Mouse (Mus musculus): ENCODE measurements at regions not wholly inside any gene's neighbourhood (a gene's known extent, or its start where the extent isn't known, plus 50 kb on each side); places are given as distances from the start of the nearest gene placed in this dataset.

DNA sequence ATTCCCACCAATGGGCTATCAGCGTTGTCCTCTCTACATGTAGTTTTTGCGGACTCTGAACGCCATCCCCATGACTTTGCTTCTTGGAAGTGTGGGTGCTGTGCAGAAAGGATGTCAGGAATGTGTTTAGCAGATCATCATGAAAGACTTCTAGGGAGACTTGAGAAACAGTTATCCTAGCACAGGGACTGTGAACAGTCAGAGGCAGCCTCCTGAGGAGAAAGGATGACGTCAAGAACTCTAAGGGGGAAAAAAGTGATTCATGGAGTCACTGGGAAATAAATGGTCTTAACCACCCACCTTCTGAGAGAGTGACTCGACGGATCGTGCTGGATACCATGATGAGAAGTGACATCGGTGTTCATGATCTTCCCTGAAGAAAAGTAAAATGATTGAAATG is 96.5 kb upstream of the Cxcl12 start:
- H3K27ac ChIP-seq (ENCODE audit: insufficient read depth, low read length) = no peak overlapping the region
- H3K9ac ChIP-seq (ENCODE audit: low read depth, poor library complexity, severe bottlenecking) = no peak overlapping the region
- H3K4me1 ChIP-seq (ENCODE audit: control insufficient read depth, insufficient read depth, low read length) = no peaks in the 10 kb centered on the region
- no peaks in the 10 kb centered on the region for H3K36me3 ChIP-seq (ENCODE audit: control insufficient read depth, insufficient read depth, low read length, poor library complexity, severe bottlenecking)
- H3K9me3 ChIP-seq (replicated peaks; ENCODE audit: control insufficient read depth, insufficient read depth, low read length, poor library complexity, severe bottlenecking) = no peaks in the 10 kb centered on the region
- TF ChIP-seq POLR2A (IDR thresholded peaks at IDR 0.05; ENCODE audit: insufficient read depth, low read length) = no peak
- no peaks in the 10 kb centered on the region for H3K27me3 ChIP-seq (ENCODE audit: control insufficient read depth, insufficient read depth, low read length, poor library complexity, severe bottlenecking)
- no peak overlapping the region for H3K4me3 ChIP-seq (ENCODE audit: low read depth, low read length)

DNA sequence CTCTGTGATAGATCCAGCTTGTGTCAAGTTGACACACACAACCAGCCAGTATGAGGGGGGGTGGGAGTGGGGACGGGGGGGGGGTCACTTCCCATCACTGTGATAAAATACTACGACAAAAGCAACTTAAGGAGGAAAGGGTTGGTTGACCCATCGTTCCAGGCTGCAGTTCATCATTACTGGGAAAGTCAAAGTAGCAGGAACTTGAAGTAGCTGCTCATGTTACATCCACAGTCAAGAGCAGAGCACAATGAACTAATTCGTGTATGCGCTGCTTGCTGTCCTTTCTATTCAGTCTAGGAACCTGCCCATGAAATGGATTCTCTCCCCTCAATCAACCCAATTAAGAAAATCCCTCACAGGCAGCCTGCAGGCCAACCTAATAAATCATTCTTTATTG is 88.8 kb upstream of the Cxcl12 start:
- TF ChIP-seq CTCF (IDR thresholded peaks at IDR 0.05; ENCODE audit: low read depth, low read length) = no peak
- no peak for TF ChIP-seq EP300 (IDR thresholded peaks at IDR 0.05; ENCODE audit: insufficient read depth, low read depth, low read length)
- TF ChIP-seq POLR2A (IDR thresholded peaks at IDR 0.05; ENCODE audit: insufficient read depth, low read length) = no peak
- Histone ChIP-seq H3K9ac (ENCODE audit: low read depth, poor library complexity, severe bottlenecking) (no peak overlapping the region), H3K27ac (ENCODE audit: insufficient read depth, low read length) (no peak overlapping the region), H3K4me3 (ENCODE audit: low read depth, low read length) (no peak overlapping the region), H3K27me3 (ENCODE audit: control insufficient read depth, insufficient read depth, low read length, poor library complexity, severe bottlenecking) (no peaks in the 10 kb centered on the region), H3K36me3 (ENCODE audit: control insufficient read depth, insufficient read depth, low read length, poor library complexity, severe bottlenecking) (no peaks in the 10 kb centered on the region), H3K4me1 (ENCODE audit: control insufficient read depth, insufficient read depth, low read length) (no peaks in the 10 kb centered on the region), H3K9me3 (replicated peaks; ENCODE audit: control insufficient read depth, insufficient read depth, low read length, poor library complexity, severe bottlenecking) (no peaks in the 10 kb centered on the region)

DNA sequence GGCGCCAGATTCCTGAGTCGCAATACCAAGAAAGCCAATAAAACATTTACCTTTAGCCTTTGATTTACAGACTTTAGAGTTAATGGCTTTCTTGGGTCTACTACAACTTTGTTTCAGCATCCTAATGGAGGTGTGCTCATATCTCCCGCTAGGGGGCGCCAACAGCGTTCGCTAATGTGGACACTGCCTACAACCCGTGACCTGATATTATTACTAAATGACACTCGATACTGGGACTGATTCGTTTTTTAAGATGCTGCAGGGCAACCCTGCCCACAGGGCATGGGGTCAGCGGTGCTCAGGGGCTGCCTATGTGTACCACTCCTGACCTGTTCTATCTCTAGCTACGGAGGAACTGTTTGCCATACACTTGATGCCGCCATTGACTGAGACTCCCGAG is 87.4 kb upstream of the Cxcl12 start:
- Histone ChIP-seq H3K27me3 (ENCODE audit: control insufficient read depth, insufficient read depth, low read length, poor library complexity, severe bottlenecking) (no peaks in the 10 kb centered on the region; the same call in 1 of the 2 replicates), H3K9ac (ENCODE audit: low read depth, poor library complexity, severe bottlenecking) (no peak overlapping the region), H3K27ac (ENCODE audit: insufficient read depth, low read length) (no peak overlapping the region), H3K4me1 (ENCODE audit: control insufficient read depth, insufficient read depth, low read length) (no peaks in the 10 kb centered on the region), H3K36me3 (ENCODE audit: control insufficient read depth, insufficient read depth, low read length, poor library complexity, severe bottlenecking) (no peaks in the 10 kb centered on the region), H3K9me3 (replicated peaks; ENCODE audit: control insufficient read depth, insufficient read depth, low read length, poor library complexity, severe bottlenecking) (0 out of 2 replicates have a peak, but pooled peaks cover 4% of the 10 kb centered on the region), H3K4me3 (ENCODE audit: low read depth, low read length) (no peak overlapping the region)
- TF ChIP-seq CTCF (IDR thresholded peaks at IDR 0.05; ENCODE audit: low read depth, low read length) (peak; percentile 59), POLR2A (IDR thresholded peaks at IDR 0.05; ENCODE audit: insufficient read depth, low read length) (no peak), EP300 (IDR thresholded peaks at IDR 0.05; ENCODE audit: insufficient read depth, low read depth, low read length) (no peak)

DNA sequence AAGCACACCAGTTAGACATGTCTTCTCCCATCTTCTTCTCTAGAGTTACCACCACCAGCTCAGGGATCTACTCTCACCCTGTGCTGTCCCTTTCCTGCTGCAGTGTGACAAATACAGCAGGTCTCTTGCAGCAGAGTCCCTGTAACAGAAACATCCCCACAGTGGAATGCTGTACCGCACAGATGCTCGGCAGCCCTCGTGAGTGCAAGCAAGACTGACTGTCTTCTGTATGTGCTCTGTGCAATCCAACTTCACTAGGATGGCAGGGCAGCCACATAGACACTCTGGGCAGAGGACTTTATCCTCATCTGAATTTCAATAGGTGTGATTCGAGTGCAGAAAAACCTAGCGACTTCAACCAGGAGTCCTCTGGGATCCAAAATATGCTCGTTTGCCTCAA is 84.1 kb upstream of the Cxcl12 start:
- Histone ChIP-seq H3K9me3 (replicated peaks; ENCODE audit: control insufficient read depth, insufficient read depth, low read length, poor library complexity, severe bottlenecking) (0 out of 2 replicates have a peak, but pooled peaks cover 5% of the 10 kb centered on the region), H3K4me1 (ENCODE audit: control insufficient read depth, insufficient read depth, low read length) (no peaks in the 10 kb centered on the region), H3K9ac (ENCODE audit: low read depth, poor library complexity, severe bottlenecking) (no peak overlapping the region), H3K27me3 (ENCODE audit: control insufficient read depth, insufficient read depth, low read length, poor library complexity, severe bottlenecking) (no peaks in the 10 kb centered on the region; the same call in 1 of the 2 replicates), H3K27ac (ENCODE audit: insufficient read depth, low read length) (no peak overlapping the region), H3K4me3 (ENCODE audit: low read depth, low read length) (no peak overlapping the region), H3K36me3 (ENCODE audit: control insufficient read depth, insufficient read depth, low read length, poor library complexity, severe bottlenecking) (no peaks in the 10 kb centered on the region)
- no peak for TF ChIP-seq CTCF (IDR thresholded peaks at IDR 0.05; ENCODE audit: low read depth, low read length)
- TF ChIP-seq EP300 (IDR thresholded peaks at IDR 0.05; ENCODE audit: insufficient read depth, low read depth, low read length) = no peak
- TF ChIP-seq POLR2A (IDR thresholded peaks at IDR 0.05; ENCODE audit: insufficient read depth, low read length) = no peak

DNA sequence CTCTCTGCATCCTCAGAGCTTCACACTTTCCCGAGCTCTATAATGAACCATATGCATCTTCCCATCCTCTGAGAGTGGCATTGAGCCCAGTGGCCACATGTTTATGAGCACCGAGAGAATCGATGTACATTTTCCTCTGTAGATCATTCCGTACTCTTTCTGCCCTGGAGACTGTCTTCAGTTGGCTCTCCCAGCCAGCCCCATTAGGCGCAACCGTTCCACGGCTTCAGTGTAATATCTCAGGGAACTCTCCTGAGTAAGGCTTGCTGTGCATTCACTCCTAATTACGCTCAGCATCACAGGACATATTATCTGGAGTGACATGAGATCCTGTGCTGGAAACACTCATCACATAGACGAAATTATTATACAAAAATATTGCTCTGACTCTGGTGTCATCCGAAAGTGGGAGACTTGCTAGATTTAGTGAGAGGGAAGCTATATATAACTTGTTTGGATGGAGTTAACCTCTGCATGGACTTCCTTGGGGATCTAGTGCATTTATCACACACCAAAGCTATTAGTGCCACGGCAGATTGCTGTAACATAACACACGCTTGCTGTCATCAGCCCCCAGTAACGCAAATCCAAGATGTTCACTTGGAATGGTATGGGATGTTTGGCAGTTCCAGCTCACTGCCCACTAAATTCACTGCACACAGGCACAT is 83.4 kb upstream of the Cxcl12 start:
- Histone ChIP-seq H3K27ac (ENCODE audit: insufficient read depth, low read length) (no peak overlapping the region), H3K4me1 (ENCODE audit: control insufficient read depth, insufficient read depth, low read length) (no peaks in the 10 kb centered on the region), H3K27me3 (ENCODE audit: control insufficient read depth, insufficient read depth, low read length, poor library complexity, severe bottlenecking) (no peaks in the 10 kb centered on the region; the same call in 1 of the 2 replicates), H3K36me3 (ENCODE audit: control insufficient read depth, insufficient read depth, low read length, poor library complexity, severe bottlenecking) (no peaks in the 10 kb centered on the region), H3K9me3 (replicated peaks; ENCODE audit: control insufficient read depth, insufficient read depth, low read length, poor library complexity, severe bottlenecking) (0 out of 2 replicates have a peak, but pooled peaks cover 5% of the 10 kb centered on the region), H3K9ac (ENCODE audit: low read depth, poor library complexity, severe bottlenecking) (no peak overlapping the region), H3K4me3 (ENCODE audit: low read depth, low read length) (no peak overlapping the region)
- TF ChIP-seq EP300 (IDR thresholded peaks at IDR 0.05; ENCODE audit: insufficient read depth, low read depth, low read length) (no peak), CTCF (IDR thresholded peaks at IDR 0.05; ENCODE audit: low read depth, low read length) (no peak), POLR2A (IDR thresholded peaks at IDR 0.05; ENCODE audit: insufficient read depth, low read length) (no peak)

DNA sequence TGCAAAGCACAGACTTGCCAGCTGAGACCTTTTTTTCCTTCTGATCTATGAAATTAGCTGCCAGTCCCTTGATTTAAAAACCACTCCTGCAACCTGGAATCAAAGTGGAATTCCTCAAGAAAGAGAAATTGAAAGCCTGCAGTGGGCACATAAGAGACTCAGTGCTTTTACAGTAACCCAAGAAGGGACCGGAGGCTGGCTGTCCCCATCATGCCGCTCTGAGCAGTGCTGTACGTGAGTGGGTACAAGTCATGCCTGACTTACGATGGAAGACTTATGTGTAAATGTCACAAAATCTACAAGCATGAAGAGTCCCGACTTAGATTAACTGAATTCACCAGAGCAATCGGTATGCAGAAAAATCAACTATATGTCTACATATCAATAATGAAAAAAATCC is 73.6 kb upstream of the Cxcl12 start:
- H3K9me3 ChIP-seq (replicated peaks; ENCODE audit: control insufficient read depth, insufficient read depth, low read length, poor library complexity, severe bottlenecking) = no peaks in the 10 kb centered on the region
- TF ChIP-seq POLR2A (IDR thresholded peaks at IDR 0.05; ENCODE audit: insufficient read depth, low read length) = no peak
- no peak for TF ChIP-seq CTCF (IDR thresholded peaks at IDR 0.05; ENCODE audit: low read depth, low read length)
- no peak for TF ChIP-seq EP300 (IDR thresholded peaks at IDR 0.05; ENCODE audit: insufficient read depth, low read depth, low read length)
- H3K27ac ChIP-seq (ENCODE audit: insufficient read depth, low read length) = no peak overlapping the region
- H3K36me3 ChIP-seq (ENCODE audit: control insufficient read depth, insufficient read depth, low read length, poor library complexity, severe bottlenecking) = no peaks in the 10 kb centered on the region
- no peaks in the 10 kb centered on the region for H3K4me1 ChIP-seq (ENCODE audit: control insufficient read depth, insufficient read depth, low read length)
- H3K9ac ChIP-seq (ENCODE audit: low read depth, poor library complexity, severe bottlenecking) = no peak overlapping the region
- no peaks in the 10 kb centered on the region; the same call in 1 of the 2 replicates for H3K27me3 ChIP-seq (ENCODE audit: control insufficient read depth, insufficient read depth, low read length, poor library complexity, severe bottlenecking)
- H3K4me3 ChIP-seq (ENCODE audit: low read depth, low read length) = no peak overlapping the region

Measured in ES-Bruce4 (cell line).